Mouse (Mus musculus) thymus, adult 2 months (tissue): ENCODE measurements around the gene Zkscan4.

Source experiments
- CTCF ChIP-seq: fragments of 200-500 bp; IDR thresholded peaks from 2 replicates; pipeline ENCODE4 v1.5.1; 2012; ENCODE audit warnings: mild to moderate bottlenecking, control low read depth, low read length, moderate library complexity, borderline replicate concordance; ENCODE audit not compliant: control insufficient read depth, poor library complexity, insufficient read depth; ENCODE audit errors: extremely low read depth
- POLR2A ChIP-seq: fragments of 200-500 bp; IDR thresholded peaks from 2 replicates; pipeline ENCODE4 v1.6.1; 2012; ENCODE audit warnings: mild to moderate bottlenecking, low read length, control low read depth, moderate library complexity; ENCODE audit not compliant: control insufficient read depth, poor library complexity, insufficient read depth; ENCODE audit errors: extremely low read depth

DNA sequence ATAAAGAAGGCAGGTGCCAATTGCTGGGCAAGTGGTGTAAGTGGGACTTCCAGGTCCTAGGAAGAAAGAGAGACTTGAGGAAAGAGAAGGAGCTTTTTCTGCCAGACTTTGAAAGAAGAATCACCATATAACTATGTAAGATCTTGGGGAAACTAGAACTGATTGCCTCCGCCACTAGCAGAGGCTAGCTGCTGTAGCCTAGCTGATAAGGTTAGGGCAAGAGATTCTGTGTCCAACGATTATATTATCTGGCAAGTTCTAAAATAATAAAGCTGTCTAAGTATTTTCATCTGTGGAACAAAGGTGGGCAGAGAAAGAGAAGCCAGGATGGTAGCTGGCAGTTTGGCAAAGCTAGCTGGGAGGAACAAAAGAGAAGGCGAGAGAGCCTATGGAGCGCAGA is 6.3 kb upstream of the Zkscan4 start:
- TF ChIP-seq POLR2A (no peak), CTCF (no peak)
